Comparison of ENCODE assay signal across 10 mouse cellular contexts in the genomic region with DNA sequence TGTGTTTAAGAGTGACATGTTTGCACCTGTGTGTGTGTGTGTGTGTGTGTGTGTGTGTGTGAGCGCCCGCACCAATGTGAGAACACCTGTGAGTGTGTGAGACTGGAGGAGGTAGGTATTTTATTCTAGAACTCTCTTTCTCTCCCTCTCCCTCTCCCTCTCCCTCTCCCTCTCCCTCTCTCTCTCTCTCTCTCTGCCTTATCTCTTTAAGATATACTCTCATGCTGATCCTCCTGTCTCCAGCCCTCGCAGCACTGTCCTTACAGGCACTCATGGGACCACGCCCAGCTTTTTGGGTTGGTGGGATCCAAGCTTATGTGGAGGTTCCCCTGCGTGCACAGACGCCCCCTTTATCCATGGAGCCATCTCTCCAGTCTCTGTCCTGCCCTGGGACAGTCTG. TPM values are rescaled to one million over a fixed set of nuclear protein-coding genes. Genes with fewer than 3 reads are reported as not detected.
A peak's percentile ranks its signal among the peaks of the same experiment; 100 is the strongest.
DNase-seq lines count a peak whose midpoint lies in the region; ATAC-seq and TF ChIP-seq lines count a peak whose summit lies in the region.
"Had no signal": no experiment of that assay in that cellular context is flagged by ENCODE, and none has a peak within 500 bp of the region (broad histone marks: within the 10 kb centered on the region; RNA-seq: fewer than 3 reads in every experiment).

No protein-coding gene starts in this region.

- peak overlapping the region; percentile 71 for H3K4me2 ChIP-seq in heart, embryonic 16.5 days (ENCODE audit: low read depth, low read length)
- H3K4me2 ChIP-seq in forebrain, embryonic 12.5 days, result peak overlapping the region; percentile 34
- H3K4me2 ChIP-seq in limb, embryonic 14.5 days (replicated peaks; ENCODE audit: low read depth, low read length, severe bottlenecking), result peak overlapping the region; percentile 49

- H3K27ac ChIP-seq in heart, embryonic 16.5 days (ENCODE audit: low read length), result no peak overlapping the region
- H3K27ac ChIP-seq in forebrain, embryonic 12.5 days, result no peak overlapping the region
- H3K27ac ChIP-seq in limb, embryonic 14.5 days (replicated peaks; ENCODE audit: low read depth, low read length), result no peak overlapping the region

- H3K9ac ChIP-seq in heart, embryonic 16.5 days (ENCODE audit: low read length), result peak overlapping the region; percentile 60
- no peak overlapping the region for H3K9ac ChIP-seq in forebrain, embryonic 12.5 days
- no peak overlapping the region for H3K9ac ChIP-seq in limb, embryonic 14.5 days (ENCODE audit: low read depth, low read length, severe bottlenecking)

- no peaks in the 10 kb centered on the region for H3K9me3 ChIP-seq in heart, embryonic 16.5 days (replicated peaks; ENCODE audit: control insufficient read depth, low read length)
- no peaks in the 10 kb centered on the region for H3K9me3 ChIP-seq in forebrain, embryonic 12.5 days
- H3K9me3 ChIP-seq in limb, embryonic 14.5 days (ENCODE audit: control insufficient read depth, low read length), result no peaks in the 10 kb centered on the region

- peaks cover 20% of the 10 kb centered on the region for H3K4me1 ChIP-seq in heart, embryonic 16.5 days (ENCODE audit: control insufficient read depth, insufficient read depth, low read length)
- H3K4me1 ChIP-seq in forebrain, embryonic 12.5 days, result peaks cover 17% of the 10 kb centered on the region
- H3K4me1 ChIP-seq in limb, embryonic 14.5 days (ENCODE audit: control insufficient read depth, insufficient read depth, low read length), result peaks cover 21% of the 10 kb centered on the region

- peak overlapping the region; percentile 54 for H3K4me3 ChIP-seq in heart, embryonic 16.5 days (ENCODE audit: low read length)
- H3K4me3 ChIP-seq in forebrain, embryonic 12.5 days (replicated peaks), result peak overlapping the region; percentile 5; the same call in 1 of the 2 replicates
- peak overlapping the region; percentile 24; the same call in 1 of the 2 replicates for H3K4me3 ChIP-seq in limb, embryonic 14.5 days (replicated peaks; ENCODE audit: low read length)

- no peak for ATAC-seq in heart, embryonic 16.5 days (replicated peaks; ENCODE audit: extremely low read depth, insufficient read depth, low FRiP score)
- ATAC-seq in CD4-positive, CD25-positive, alpha-beta regulatory T cell, adult 4 months, result peak; percentile 1
- ATAC-seq in forebrain, embryonic 12.5 days (ENCODE audit: low FRiP score), result no peak
- no peak for ATAC-seq in limb, embryonic 14.5 days (ENCODE audit: low FRiP score, low read depth)
- no peak for ATAC-seq in granulocyte monocyte progenitor cell, adult 5-6 weeks (replicated peaks; ENCODE audit: poor library complexity, severe bottlenecking)

- no peak for TF ChIP-seq POLR2A in limb, embryonic 14.5 days (IDR thresholded peaks at IDR 0.05; ENCODE audit: borderline replicate concordance, extremely low read depth, insufficient read depth, insufficient read length)

- 50% methylated on average over 6 of the region's 6 CpGs for WGBS in heart, embryonic 16.5 days
- 65% methylated on average over 6 of the region's 6 CpGs for WGBS in forebrain, embryonic 12.5 days
- WGBS in limb, embryonic 14.5 days, result 76% methylated on average over 6 of the region's 6 CpGs

- H3K36me3 ChIP-seq in heart, embryonic 16.5 days (ENCODE audit: control insufficient read depth, insufficient read depth), result no peaks in the 10 kb centered on the region
- no peaks in the 10 kb centered on the region for H3K36me3 ChIP-seq in forebrain, embryonic 12.5 days (replicated peaks)
- no peaks in the 10 kb centered on the region for H3K36me3 ChIP-seq in limb, embryonic 14.5 days (ENCODE audit: control insufficient read depth, insufficient read depth, low read length)

- no peaks in the 10 kb centered on the region for H3K27me3 ChIP-seq in heart, embryonic 16.5 days (ENCODE audit: control insufficient read depth, insufficient read depth, low read length)
- H3K27me3 ChIP-seq in forebrain, embryonic 12.5 days, result peaks cover 36% of the 10 kb centered on the region
- no peaks in the 10 kb centered on the region for H3K27me3 ChIP-seq in limb, embryonic 14.5 days (ENCODE audit: control insufficient read depth, insufficient read depth, low read length)

- DNase-seq in heart, postnatal 4 days, result no peak
- no peak for DNase-seq in limb, embryonic 14.5 days (ENCODE audit: low spot score)
- no peak for DNase-seq in adrenal gland, postnatal 25 days
- DNase-seq in adrenal gland, postnatal 4 days (ENCODE audit: low spot score in 2 of 2), result no peak
- DNase-seq: cerebellum, adult 9-11 months; layer of hippocampus, postnatal 36 days had no signal

RNA-seq across cellular contexts. Expression of gene Spry1, which starts 15.0 kb away (rescaled TPM):
- polyA plus RNA-seq in heart, embryonic 16.5 days (2015; fragmentation: Nextera tagmentation; extraction: Ambion mirVana), result 6.9 and 8.2 TPM in 2 replicates
- 10 to 100 TPM; 39.2 to 40.0 TPM for total RNA-seq in heart, postnatal 4 days (2021)
- polyA plus RNA-seq in CD4-positive, CD25-positive, alpha-beta regulatory T cell, adult 4 months (2017; shearing (Covaris generic)), result 10 to 100 TPM in 1 of 2 experiments, 1 to 10 TPM in 1; 9.2 to 11.5 TPM
- polyA plus RNA-seq in forebrain, embryonic 12.5 days (2016; fragmentation: Nextera tagmentation; extraction: Ambion mirVana), result 13.5 and 13.7 TPM in 2 replicates
- 57.1 and 74.0 TPM in 2 replicates for polyA plus RNA-seq in limb, embryonic 14.5 days (2012; rRNA removed)
- polyA plus RNA-seq in limb, embryonic 14.5 days (2014; fragmentation: Nextera tagmentation; extraction: Ambion mirVana), result 23.6 and 23.8 TPM in 2 replicates
- total RNA-seq in granulocyte monocyte progenitor cell, adult 5-6 weeks (2014; fragmentation: Nextera tagmentation), result 2.1 and 3.7 TPM in 2 replicates
- total RNA-seq in granulocyte monocyte progenitor cell, adult 5-6 weeks (2017), result 2.6 and 3.1 TPM in 2 replicates
- total RNA-seq in adrenal gland, postnatal 25 days (2021), result 19.8 and 20.7 TPM in 2 replicates
- total RNA-seq in adrenal gland, postnatal 4 days (2021), result 10 to 100 TPM; 35.4 to 40.6 TPM
